Mouse (Mus musculus): ENCODE data around the gene Map1b. TPM values are rescaled to one million over a fixed set of nuclear protein-coding genes. Genes with fewer than 3 reads are reported as not detected.

Map1b gene
- polyA plus RNA-seq, 2 experiments, result 0.19 to 1.7 TPM

DNA sequence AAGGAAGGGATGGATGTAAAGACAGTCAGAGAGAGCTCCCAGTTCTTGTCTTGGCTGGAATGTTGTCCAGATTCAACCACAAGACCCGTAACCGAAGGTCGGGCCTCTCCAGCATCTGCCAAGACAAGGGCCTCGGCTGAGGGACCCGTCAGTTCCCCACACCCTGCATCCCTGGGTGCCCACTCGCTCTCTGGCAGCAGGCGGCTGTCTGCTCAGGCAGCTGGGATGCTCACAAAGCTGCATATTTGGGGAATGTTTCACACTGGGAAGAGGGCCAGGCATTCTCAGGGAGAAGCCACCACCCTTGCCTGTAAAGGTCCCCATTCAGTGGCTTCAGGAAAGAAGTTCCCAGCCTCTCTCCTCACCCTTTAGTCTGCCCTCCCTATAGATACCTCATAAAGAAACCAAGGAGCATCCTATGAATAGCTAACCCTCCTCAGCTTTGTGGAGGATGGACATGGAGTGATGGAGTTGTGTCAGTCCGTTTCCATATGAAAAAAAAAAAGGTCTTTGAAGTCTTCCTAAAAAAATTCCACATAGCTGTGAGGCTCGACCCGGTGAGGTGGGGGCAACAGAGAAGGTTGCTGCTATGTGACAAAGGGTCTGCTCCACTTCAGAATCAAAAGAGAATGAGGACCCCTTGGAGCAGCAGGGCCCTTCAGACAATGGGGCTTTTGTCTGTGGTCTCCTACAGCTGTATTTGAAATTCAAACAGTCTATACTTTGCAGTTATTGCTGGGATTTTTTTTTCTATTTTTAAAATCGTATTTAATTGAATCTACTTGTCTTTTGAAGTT, 68.7 kb downstream of the Map1b start:
- H3K4me2 ChIP-seq (ENCODE audit: low read depth), result no peak overlapping the region
- H3K9me3 ChIP-seq (ENCODE audit: control insufficient read depth, low read length), result no peaks in the 10 kb centered on the region
- TF ChIP-seq CTCF (IDR thresholded peaks at IDR 0.05; ENCODE audit: low read depth), result no peak
- no peak for TF ChIP-seq EP300 (IDR thresholded peaks at IDR 0.05; ENCODE audit: low read depth)
- no peak for ATAC-seq (ENCODE audit: insufficient read depth)
- WGBS (ENCODE audit: insufficient replicate concordance), result 65% methylated on average over 11 of the region's 11 CpGs
- H3K9ac ChIP-seq (replicated peaks), result no peak overlapping the region
- 0 out of 4 replicates have a peak, but pooled peaks cover 0 to 1% of the 10 kb centered on the region in 2 experiments for H3K4me1 ChIP-seq (replicated peaks; ENCODE audit: control insufficient read depth in 2 of 2, insufficient read depth in 2 of 2, low read length in 1 of 2)
- no peaks in the 10 kb centered on the region for H3K27me3 ChIP-seq (ENCODE audit: control insufficient read depth, insufficient read depth, low read length)
- DNase-seq (ENCODE audit: low read depth in 3 of 3, low spot score in 3 of 3), result no peak
- H3K27ac ChIP-seq, result no peak overlapping the region
- no peaks in the 10 kb centered on the region for H3K36me3 ChIP-seq (replicated peaks; ENCODE audit: control insufficient read depth, insufficient read depth, low read depth)
- H3K4me3 ChIP-seq (ENCODE audit: insufficient read depth in 1 of 2, low read depth in 2 of 2, low read length in 2 of 2), result no peak overlapping the region

DNA sequence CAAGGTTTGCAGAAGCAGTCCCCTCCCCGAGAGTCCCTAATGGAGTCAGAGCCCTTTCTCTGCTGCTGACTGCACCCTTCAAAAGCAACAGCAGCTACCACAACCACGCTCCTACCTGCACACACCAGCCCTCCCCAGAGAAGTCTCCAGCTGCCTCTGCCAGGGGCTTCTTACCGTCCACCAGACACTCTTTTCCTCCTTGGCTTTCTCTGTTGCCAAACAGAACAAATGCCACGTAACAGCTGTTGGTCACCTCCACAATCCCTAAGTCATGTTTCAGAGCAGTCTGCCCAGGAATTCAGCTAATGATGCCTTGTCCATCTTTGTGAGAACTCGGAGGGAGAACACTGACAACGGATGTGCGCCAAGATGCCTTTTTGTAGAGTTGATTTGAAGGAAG, 69.3 kb downstream of the Map1b start:
- no peak for TF ChIP-seq EP300 (IDR thresholded peaks at IDR 0.05; ENCODE audit: low read depth)
- TF ChIP-seq CTCF (IDR thresholded peaks at IDR 0.05; ENCODE audit: low read depth), result no peak
- no peak for DNase-seq (ENCODE audit: low read depth in 3 of 3, low spot score in 3 of 3)
- H3K27me3 ChIP-seq (ENCODE audit: control insufficient read depth, insufficient read depth, low read length), result no peaks in the 10 kb centered on the region
- H3K36me3 ChIP-seq (replicated peaks; ENCODE audit: control insufficient read depth, insufficient read depth, low read depth), result no peaks in the 10 kb centered on the region
- H3K27ac ChIP-seq, result no peak overlapping the region
- ATAC-seq (ENCODE audit: insufficient read depth), result no peak
- 61% methylated on average over 7 of the region's 7 CpGs for WGBS (ENCODE audit: insufficient replicate concordance)
- no peak overlapping the region for H3K9ac ChIP-seq (replicated peaks)
- H3K4me3 ChIP-seq (ENCODE audit: insufficient read depth in 1 of 2, low read depth in 2 of 2, low read length in 2 of 2), result no peak overlapping the region
- H3K9me3 ChIP-seq (ENCODE audit: control insufficient read depth, low read length), result no peaks in the 10 kb centered on the region
- no peak overlapping the region for H3K4me2 ChIP-seq (ENCODE audit: low read depth)
- 0 out of 4 replicates have a peak, but pooled peaks cover 0 to 1% of the 10 kb centered on the region in 2 experiments for H3K4me1 ChIP-seq (replicated peaks; ENCODE audit: control insufficient read depth in 2 of 2, insufficient read depth in 2 of 2, low read length in 1 of 2)

DNA sequence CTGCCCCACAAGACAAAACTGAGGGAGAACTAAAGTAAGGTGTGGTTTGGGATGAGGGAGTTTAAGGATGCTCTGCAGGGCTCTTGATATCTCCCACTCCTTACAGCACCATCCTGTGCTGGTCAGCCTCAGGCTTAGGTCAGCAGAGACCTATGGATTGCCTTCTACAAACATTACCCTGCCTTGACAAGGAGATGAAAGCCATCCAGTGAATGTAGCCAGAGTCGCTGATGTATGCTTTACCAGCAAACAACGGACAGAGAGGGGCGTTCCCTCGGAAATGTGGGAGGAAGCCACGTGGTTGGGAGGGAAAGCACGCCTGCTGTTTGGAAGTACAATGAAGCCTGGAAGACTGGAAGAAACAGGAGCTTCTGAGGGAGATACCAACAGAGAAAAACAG, 71.5 kb downstream of the Map1b start:
- 3% methylated on average over 6 of the region's 6 CpGs for WGBS (ENCODE audit: insufficient replicate concordance)
- no peak for TF ChIP-seq EP300 (IDR thresholded peaks at IDR 0.05; ENCODE audit: low read depth)
- TF ChIP-seq CTCF (IDR thresholded peaks at IDR 0.05; ENCODE audit: low read depth), result no peak

DNA sequence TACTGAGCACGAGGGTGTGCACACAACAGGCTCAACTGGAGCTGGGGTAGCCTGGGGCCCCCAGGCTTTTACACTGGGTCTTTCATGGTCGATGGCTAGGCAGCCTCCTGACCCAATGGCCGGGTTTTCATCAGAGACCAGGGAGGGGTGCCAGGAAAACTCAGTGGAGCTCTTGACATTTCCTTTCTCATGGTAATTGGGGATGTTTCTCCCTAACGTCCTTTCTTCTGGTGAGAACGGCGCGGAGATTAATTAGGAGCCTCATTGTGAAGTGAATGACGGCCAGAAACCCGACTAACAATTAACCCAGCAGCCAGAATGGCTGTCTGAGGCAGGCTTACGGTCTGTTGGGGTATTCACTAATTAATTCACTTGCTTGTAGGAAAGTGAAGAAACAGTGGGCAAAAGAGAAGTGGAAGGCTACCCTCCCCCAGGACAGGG, 71.9 kb downstream of the Map1b start:
- no peaks in the 10 kb centered on the region for H3K9me3 ChIP-seq (ENCODE audit: control insufficient read depth, low read length)
- DNase-seq (ENCODE audit: low read depth in 3 of 3, low spot score in 3 of 3), result no peak
- no peak overlapping the region for H3K4me2 ChIP-seq (ENCODE audit: low read depth)
- WGBS (ENCODE audit: insufficient replicate concordance), result 20% methylated on average over 10 of the region's 10 CpGs
- no peak for ATAC-seq (ENCODE audit: insufficient read depth)
- TF ChIP-seq CTCF (IDR thresholded peaks at IDR 0.05; ENCODE audit: low read depth) (no peak), EP300 (IDR thresholded peaks at IDR 0.05; ENCODE audit: low read depth) (no peak)
- no peak overlapping the region for H3K4me3 ChIP-seq (ENCODE audit: insufficient read depth in 1 of 2, low read depth in 2 of 2, low read length in 2 of 2)
- no peaks in the 10 kb centered on the region for H3K27me3 ChIP-seq (ENCODE audit: control insufficient read depth, insufficient read depth, low read length)
- H3K9ac ChIP-seq (replicated peaks), result no peak overlapping the region
- H3K27ac ChIP-seq, result no peak overlapping the region
- H3K36me3 ChIP-seq (replicated peaks; ENCODE audit: control insufficient read depth, insufficient read depth, low read depth), result no peaks in the 10 kb centered on the region
- H3K4me1 ChIP-seq (replicated peaks; ENCODE audit: control insufficient read depth in 2 of 2, insufficient read depth in 2 of 2, low read length in 1 of 2), result 0 out of 4 replicates have a peak, but pooled peaks cover 0 to 1% of the 10 kb centered on the region in 2 experiments

More for the DNA sequence above, 71.5 kb downstream of the Map1b start:
- Histone ChIP-seq H3K36me3 (replicated peaks; ENCODE audit: control insufficient read depth, insufficient read depth, low read depth) (no peaks in the 10 kb centered on the region), H3K9me3 (ENCODE audit: control insufficient read depth, low read length) (no peaks in the 10 kb centered on the region), H3K4me1 (replicated peaks; ENCODE audit: control insufficient read depth in 2 of 2, insufficient read depth in 2 of 2, low read length in 1 of 2) (0 out of 4 replicates have a peak, but pooled peaks cover 0 to 1% of the 10 kb centered on the region in 2 experiments), H3K4me3 (ENCODE audit: insufficient read depth in 1 of 2, low read depth in 2 of 2, low read length in 2 of 2) (no peak overlapping the region), H3K27me3 (ENCODE audit: control insufficient read depth, insufficient read depth, low read length) (no peaks in the 10 kb centered on the region), H3K4me2 (ENCODE audit: low read depth) (no peak overlapping the region), H3K9ac (replicated peaks) (no peak overlapping the region), H3K27ac (no peak overlapping the region)
- DNase-seq (ENCODE audit: low read depth in 3 of 3, low spot score in 3 of 3) (no peak), ATAC-seq (ENCODE audit: insufficient read depth) (no peak)

DNA sequence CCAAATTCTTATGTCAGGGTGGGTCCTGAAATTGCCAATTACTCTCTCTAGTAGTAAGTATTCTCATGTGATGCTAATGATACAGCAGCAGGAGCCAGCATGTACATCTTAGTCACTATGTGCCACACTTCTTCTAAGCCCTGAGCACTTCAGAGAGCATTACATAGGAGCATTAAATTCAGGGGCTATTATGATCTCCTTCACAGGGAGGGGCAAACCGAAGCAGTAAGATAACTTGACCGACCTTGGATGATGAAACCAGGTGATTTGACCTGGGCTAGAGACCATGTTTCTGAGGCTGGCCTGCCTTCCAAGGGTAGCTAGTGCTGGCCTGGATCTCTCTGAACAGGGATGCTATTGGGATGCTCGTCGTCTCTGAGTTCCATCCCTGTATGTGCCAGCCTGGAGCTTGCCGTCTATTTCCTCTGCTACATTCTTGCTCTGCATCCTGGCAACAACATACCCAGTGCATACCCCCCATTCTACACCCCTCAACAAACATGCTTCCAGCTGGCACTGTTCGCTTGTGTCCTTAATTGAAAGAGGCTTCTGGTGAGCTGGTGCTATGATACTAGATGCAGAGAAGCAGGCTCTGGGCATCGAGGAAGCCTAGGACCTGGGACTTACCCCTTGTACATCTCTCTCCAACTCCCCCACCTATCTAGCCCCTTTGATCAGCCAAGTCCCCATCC, 72.7 kb downstream of the Map1b start:
- Histone ChIP-seq H3K9me3 (ENCODE audit: control insufficient read depth, low read length) (no peaks in the 10 kb centered on the region), H3K27me3 (ENCODE audit: control insufficient read depth, insufficient read depth, low read length) (no peaks in the 10 kb centered on the region), H3K4me1 (replicated peaks; ENCODE audit: control insufficient read depth in 2 of 2, insufficient read depth in 2 of 2, low read length in 1 of 2) (0 out of 4 replicates have a peak, but pooled peaks cover 0 to 1% of the 10 kb centered on the region in 2 experiments), H3K4me3 (ENCODE audit: insufficient read depth in 1 of 2, low read depth in 2 of 2, low read length in 2 of 2) (no peak overlapping the region), H3K9ac (replicated peaks) (no peak overlapping the region), H3K27ac (no peak overlapping the region), H3K4me2 (ENCODE audit: low read depth) (no peak overlapping the region), H3K36me3 (replicated peaks; ENCODE audit: control insufficient read depth, insufficient read depth, low read depth) (no peaks in the 10 kb centered on the region)
- DNase-seq (ENCODE audit: low read depth in 3 of 3, low spot score in 3 of 3) (no peak), ATAC-seq (ENCODE audit: insufficient read depth) (no peak)
- WGBS (ENCODE audit: insufficient replicate concordance), result 66% methylated on average over 7 of the region's 7 CpGs
- TF ChIP-seq CTCF (IDR thresholded peaks at IDR 0.05; ENCODE audit: low read depth), result no peak
- TF ChIP-seq EP300 (IDR thresholded peaks at IDR 0.05; ENCODE audit: low read depth), result no peak

All from liver, embryonic 14.5 days (tissue).